Mouse (Mus musculus) heart, embryonic 10.5 days (tissue): ENCODE measurements around the gene Camsap2. TPM values are rescaled to one million over a fixed set of nuclear protein-coding genes. Genes with fewer than 3 reads are reported as not detected.
A peak's percentile ranks its signal among the peaks of the same experiment; 100 is the strongest.

ENCODE experiments used
- DNase-seq: peaks from one replicate; pipeline ENCODE4 v3.0.0-alpha.2; 2017; ENCODE audit warnings: low spot score
- H3K27ac ChIP-seq: fragments of 300-500 bp; sonication (generic); 2 replicates; pipeline ENCODE4 v1.5.1; 2016; ENCODE audit warnings: mild to moderate bottlenecking
- H3K27me3 ChIP-seq: fragments of 300-500 bp; sonication (generic); 2 replicates; pipeline ENCODE4 v1.6.1; 2016; ENCODE audit warnings: mild to moderate bottlenecking; ENCODE audit not compliant: poor library complexity, insufficient read depth, severe bottlenecking
- H3K36me3 ChIP-seq: fragments of 300-500 bp; sonication (generic); 2 replicates; pipeline ENCODE4 v1.6.1; 2016; ENCODE audit warnings: mild to moderate bottlenecking, moderate library complexity
- H3K4me1 ChIP-seq: fragments of 300-500 bp; sonication (generic); 2 replicates; pipeline ENCODE4 v1.6.1; 2016; ENCODE audit warnings: mild to moderate bottlenecking
- H3K4me3 ChIP-seq: fragments of 300-500 bp; sonication (generic); 2 replicates; pipeline ENCODE4 v1.5.1; 2016; ENCODE audit warnings: mild to moderate bottlenecking, moderate library complexity
- H3K9me3 ChIP-seq: fragments of 300-500 bp; sonication (generic); 2 replicates; pipeline ENCODE4 v1.6.1; 2016; ENCODE audit warnings: mild to moderate bottlenecking, moderate library complexity
- WGBS: fragments of 180-500 bp; shearing (Covaris S2); methylation state at CpG from one replicate; pipeline ENCODE4 v1.1.7; 2016; 5-methylcytosine and 5-hydroxymethylcytosine counted together
- polyA plus RNA-seq: library from polyadenylated mRNA; unstranded; fragments of >200 nt; fragmentation: Nextera tagmentation; extraction: Ambion mirVana; gene quantifications from 2 replicates; pipeline ENCODE4 v1.2.1, GENCODE M21; 2016

The Camsap2 gene
- polyA plus RNA-seq, 1 experiment from 2014 or later, result 10.9 TPM

- H3K9me3 ChIP-seq, result no peaks in the 10 kb centered on the region
- WGBS, result 85% methylated on average over 5 of the region's 5 CpGs
- H3K27me3 ChIP-seq, result no peaks in the 10 kb centered on the region
- H3K4me3 ChIP-seq, result no peak overlapping the region
- H3K36me3 ChIP-seq, result no peaks in the 10 kb centered on the region
- H3K27ac ChIP-seq, result peak overlapping the region; percentile 22; the same call in 1 of the 2 replicates
- no peak for DNase-seq
- no peaks in the 10 kb centered on the region for H3K4me1 ChIP-seq
Observed at GRCm38 (mm10) chr1:136247393-136247792, 98.5 kb downstream of the Camsap2 start.

GRCm38 (mm10) chr1:136244469-136244868, 101.4 kb downstream of the Camsap2 start:
- Histone ChIP-seq H3K27me3 (no peaks in the 10 kb centered on the region), H3K4me1 (no peaks in the 10 kb centered on the region), H3K9me3 (no peaks in the 10 kb centered on the region), H3K36me3 (no peaks in the 10 kb centered on the region), H3K27ac (no peak overlapping the region), H3K4me3 (no peak overlapping the region)
- no peak for DNase-seq
- 79% methylated on average over 5 of the region's 5 CpGs for WGBS

GRCm38 (mm10) chr1:136241801-136242200, 104.1 kb downstream of the Camsap2 start:
- 84% methylated on average over 7 of the region's 7 CpGs for WGBS
- no peak for DNase-seq
- Histone ChIP-seq H3K4me3 (no peak overlapping the region), H3K9me3 (no peaks in the 10 kb centered on the region), H3K4me1 (no peaks in the 10 kb centered on the region), H3K27ac (no peak overlapping the region), H3K36me3 (no peaks in the 10 kb centered on the region), H3K27me3 (no peaks in the 10 kb centered on the region)

GRCm38 (mm10) chr1:136238495-136238894, 107.4 kb downstream of the Camsap2 start:
- Histone ChIP-seq H3K36me3 (no peaks in the 10 kb centered on the region), H3K27me3 (peaks cover 19% of the 10 kb centered on the region; the same call in 1 of the 2 replicates), H3K27ac (no peak overlapping the region), H3K4me1 (peaks cover 13% of the 10 kb centered on the region), H3K9me3 (no peaks in the 10 kb centered on the region), H3K4me3 (no peak overlapping the region)
- WGBS, result 85% methylated on average over 4 of the region's 4 CpGs
- DNase-seq, result no peak

- Histone ChIP-seq H3K4me3 (peak overlapping the region; percentile 70), H3K36me3 (no peaks in the 10 kb centered on the region), H3K27ac (peak overlapping the region; percentile 82), H3K4me1 (peaks cover 40% of the 10 kb centered on the region), H3K9me3 (no peaks in the 10 kb centered on the region), H3K27me3 (peaks cover 56% of the 10 kb centered on the region)
- 3% methylated on average over 9 of the region's 9 CpGs for WGBS
- DNase-seq, result no peak
Observed at GRCm38 (mm10) chr1:136234595-136235092, 111.3 kb downstream of the Camsap2 start.

GRCm38 (mm10) chr1:136233892-136234594, 111.9 kb downstream of the Camsap2 start, which contains the start of gene Inava:
TSS of gene Inava (minus strand) at chr1:136234264.
- peaks cover 62% of the 10 kb centered on the region for H3K27me3 ChIP-seq
- H3K36me3 ChIP-seq, result no peaks in the 10 kb centered on the region
- H3K4me1 ChIP-seq, result peaks cover 46% of the 10 kb centered on the region
- DNase-seq, result peak; percentile 85
- peak within 1 kb of the TSS; percentile 70 for H3K4me3 ChIP-seq
- no peaks in the 10 kb centered on the region for H3K9me3 ChIP-seq
- WGBS, result under 1% methylated on average over 48 of the region's 51 CpGs
- H3K27ac ChIP-seq, result peak within 1 kb of the TSS; percentile 82

GRCm38 (mm10) chr1:136232986-136233790, 112.7 kb downstream of the Camsap2 start:
- WGBS, result under 1% methylated on average over 23 of the region's 23 CpGs
- H3K4me1 ChIP-seq, result peaks cover 55% of the 10 kb centered on the region

GRCm38 (mm10) chr1:136232285-136232926, 113.5 kb downstream of the Camsap2 start:
- no peak for DNase-seq

More at GRCm38 (mm10) chr1:136232986-136233790, 112.7 kb downstream of the Camsap2 start:
- Histone ChIP-seq H3K36me3 (no peaks in the 10 kb centered on the region), H3K4me3 (peak overlapping the region; percentile 70), H3K9me3 (no peaks in the 10 kb centered on the region), H3K27ac (peak overlapping the region; percentile 82), H3K27me3 (peaks cover 67% of the 10 kb centered on the region)
- no peak for DNase-seq

GRCm38 (mm10) chr1:136231596-136231995, 114.3 kb downstream of the Camsap2 start:
- peak overlapping the region; percentile 70 for H3K4me3 ChIP-seq
- WGBS, result 7% methylated on average over 6 of the region's 6 CpGs
- no peak overlapping the region for H3K27ac ChIP-seq
- H3K27me3 ChIP-seq, result peaks cover 82% of the 10 kb centered on the region
- no peaks in the 10 kb centered on the region for H3K36me3 ChIP-seq
- H3K4me1 ChIP-seq, result peaks cover 66% of the 10 kb centered on the region
- H3K9me3 ChIP-seq, result no peaks in the 10 kb centered on the region
- DNase-seq, result no peak

More at GRCm38 (mm10) chr1:136232285-136232926, 113.5 kb downstream of the Camsap2 start:
- Histone ChIP-seq H3K4me1 (peaks cover 63% of the 10 kb centered on the region), H3K36me3 (no peaks in the 10 kb centered on the region), H3K27me3 (peaks cover 74% of the 10 kb centered on the region), H3K4me3 (peak overlapping the region; percentile 70), H3K9me3 (no peaks in the 10 kb centered on the region), H3K27ac (no peak overlapping the region)
- 8% methylated on average over 9 of the region's 9 CpGs for WGBS

GRCm38 (mm10) chr1:136230201-136230600, 115.7 kb downstream of the Camsap2 start:
- peaks cover 66% of the 10 kb centered on the region for H3K4me1 ChIP-seq

GRCm38 (mm10) chr1:136229040-136229373, 116.9 kb downstream of the Camsap2 start:
- 0 out of 2 replicates have a peak overlapping the region, but pooled peaks have one; percentile 30 for H3K27ac ChIP-seq
- peaks cover 6% of the 10 kb centered on the region; the same call in 1 of the 2 replicates for H3K36me3 ChIP-seq
- peaks cover 58% of the 10 kb centered on the region for H3K4me1 ChIP-seq
- no peak overlapping the region for H3K4me3 ChIP-seq
- 44% methylated on average over 6 of the region's 6 CpGs for WGBS
- H3K27me3 ChIP-seq, result peaks cover 68% of the 10 kb centered on the region
- DNase-seq, result no peak
- H3K9me3 ChIP-seq, result no peaks in the 10 kb centered on the region

More at GRCm38 (mm10) chr1:136230201-136230600, 115.7 kb downstream of the Camsap2 start:
- peak overlapping the region; percentile 72 for H3K27ac ChIP-seq
- peaks cover 72% of the 10 kb centered on the region for H3K27me3 ChIP-seq
- H3K4me3 ChIP-seq, result no peak overlapping the region
- H3K36me3 ChIP-seq, result no peaks in the 10 kb centered on the region
- DNase-seq, result no peak
- no peaks in the 10 kb centered on the region for H3K9me3 ChIP-seq
- WGBS, result 34% methylated on average over 11 of the region's 11 CpGs

- WGBS, result 9% methylated on average over 13 of the region's 13 CpGs
- H3K27me3 ChIP-seq, result peaks cover 63% of the 10 kb centered on the region
- H3K9me3 ChIP-seq, result no peaks in the 10 kb centered on the region
- no peak for DNase-seq
- peaks cover 6% of the 10 kb centered on the region; the same call in 1 of the 2 replicates for H3K36me3 ChIP-seq
- peaks cover 52% of the 10 kb centered on the region for H3K4me1 ChIP-seq
- peak overlapping the region; percentile 13; the same call in 1 of the 2 replicates for H3K4me3 ChIP-seq
- H3K27ac ChIP-seq, result peak overlapping the region; percentile 71
Observed at GRCm38 (mm10) chr1:136228328-136229039, 117.4 kb downstream of the Camsap2 start.
